Mouse (Mus musculus) embryonic facial prominence, embryonic 10.5 days (tissue): Measurements from ENCODE around the gene Ypel5. TPM values are rescaled to one million over a fixed set of nuclear protein-coding genes. Genes with fewer than 3 reads are reported as not detected.

Experiments used
- DNase-seq: peaks from one replicate; pipeline ENCODE4 v3.0.0-alpha.2; 2017; ENCODE audit warnings: low spot score
- H3K27ac ChIP-seq: fragments of 300-500 bp; sonication (generic); replicated peaks from 2 replicates; pipeline ENCODE4 v1.5.1; 2016; ENCODE audit warnings: mild to moderate bottlenecking
- H3K27me3 ChIP-seq: fragments of 300-500 bp; sonication (generic); replicated peaks from 2 replicates; pipeline ENCODE4 v1.6.1; 2016; ENCODE audit warnings: low read depth, mild to moderate bottlenecking; ENCODE audit not compliant: poor library complexity, severe bottlenecking
- H3K36me3 ChIP-seq: fragments of 300-500 bp; sonication (generic); replicated peaks from 2 replicates; pipeline ENCODE4 v1.6.1; 2016; ENCODE audit warnings: mild to moderate bottlenecking, moderate library complexity
- H3K4me1 ChIP-seq: fragments of 300-500 bp; sonication (generic); 2 replicates; pipeline ENCODE4 v1.6.1; 2016
- H3K4me3 ChIP-seq: fragments of 300-500 bp; sonication (generic); 2 replicates; pipeline ENCODE4 v1.5.1; 2016; ENCODE audit warnings: mild to moderate bottlenecking, moderate library complexity
- H3K9me3 ChIP-seq: fragments of 300-500 bp; sonication (generic); 2 replicates; pipeline ENCODE4 v1.6.1; 2016; ENCODE audit warnings: mild to moderate bottlenecking
- WGBS: fragments of 180-500 bp; shearing (Covaris S2); methylation state at CpG from one replicate; pipeline ENCODE4 v1.1.7; 2016; 5-methylcytosine and 5-hydroxymethylcytosine counted together
- polyA plus RNA-seq: library from polyadenylated mRNA; unstranded; fragments of >200 nt; fragmentation: Nextera tagmentation; extraction: Ambion mirVana; gene quantifications from 2 replicates; pipeline ENCODE4 v1.2.1, GENCODE M21; 2016

Gene Ypel5
- 25.2 and 28.0 TPM in 2 replicates for polyA plus RNA-seq

- no peaks in the 10 kb centered on the region for H3K9me3 ChIP-seq
- WGBS = under 1% methylated on average over 93 of the region's 93 CpGs
- no peaks in the 10 kb centered on the region for H3K27me3 ChIP-seq
- H3K36me3 ChIP-seq = no peaks in the 10 kb centered on the region
- peak within 1 kb of the TSS; percentile 94 for H3K27ac ChIP-seq
- peak; percentile 99 for DNase-seq
- peaks cover 5% of the 10 kb centered on the region; the same call in 1 of the 2 replicates for H3K4me1 ChIP-seq
- H3K4me3 ChIP-seq = peak within 1 kb of the TSS; percentile 88
Observed at GRCm38 (mm10) chr17:72836158-72837115, at the start of gene Ypel5. Gene Ypel5 (plus strand): TSS chr17:72836453.

DNA sequence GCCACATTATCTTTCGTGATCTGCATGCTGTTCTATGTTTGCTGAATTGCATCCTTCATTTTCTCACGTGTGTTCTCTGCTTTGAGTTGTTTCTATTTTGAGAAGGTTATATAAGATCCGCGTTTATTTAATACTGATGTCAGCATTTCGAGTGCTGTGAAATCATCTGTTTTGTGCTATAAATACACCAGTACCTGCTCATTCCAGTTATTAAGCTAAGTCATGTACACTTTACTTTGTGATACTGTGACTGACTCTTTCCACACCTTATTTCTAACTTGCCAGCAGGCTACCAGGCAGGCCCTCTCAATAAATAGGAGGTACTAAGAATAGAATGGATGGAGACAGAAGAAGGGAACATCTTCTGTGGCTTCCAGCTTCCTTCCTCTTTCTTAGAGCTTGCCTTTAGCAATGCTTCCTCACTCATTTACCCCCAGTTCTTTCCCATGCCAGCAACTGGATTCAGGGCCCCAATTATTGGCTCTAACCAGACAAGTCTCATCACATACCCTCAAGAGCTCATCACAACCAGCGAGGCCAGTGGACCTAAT is 48.3 kb upstream of the Ypel5 start:
- Histone ChIP-seq H3K36me3 (no peaks in the 10 kb centered on the region), H3K27ac (no peak overlapping the region), H3K9me3 (no peaks in the 10 kb centered on the region), H3K4me1 (peaks cover 4% of the 10 kb centered on the region; the same call in 1 of the 2 replicates), H3K4me3 (no peak overlapping the region), H3K27me3 (no peaks in the 10 kb centered on the region)
- no peak for DNase-seq
- 82% methylated on average over 6 of the region's 6 CpGs for WGBS

- H3K27me3 ChIP-seq = no peaks in the 10 kb centered on the region
- no peak overlapping the region for H3K27ac ChIP-seq
- WGBS = 82% methylated on average over 4 of the region's 4 CpGs
- no peaks in the 10 kb centered on the region for H3K36me3 ChIP-seq
- no peaks in the 10 kb centered on the region for H3K4me1 ChIP-seq
- DNase-seq = no peak
- H3K4me3 ChIP-seq = no peak overlapping the region
- no peaks in the 10 kb centered on the region for H3K9me3 ChIP-seq
Observed at GRCm38 (mm10) chr17:72793278-72793677, 43.0 kb upstream of the Ypel5 start.

GRCm38 (mm10) chr17:72794660-72795059 is 41.6 kb upstream of the Ypel5 start:
- no peak overlapping the region for H3K27ac ChIP-seq
- no peak for DNase-seq
- no peaks in the 10 kb centered on the region for H3K27me3 ChIP-seq
- H3K4me1 ChIP-seq = no peaks in the 10 kb centered on the region
- WGBS = 71% methylated on average over 6 of the region's 6 CpGs
- H3K36me3 ChIP-seq = no peaks in the 10 kb centered on the region
- H3K4me3 ChIP-seq = no peak overlapping the region
- no peaks in the 10 kb centered on the region for H3K9me3 ChIP-seq

- no peak for DNase-seq
- H3K4me1 ChIP-seq = no peaks in the 10 kb centered on the region
- 83% methylated on average over 9 of the region's 9 CpGs for WGBS
- no peaks in the 10 kb centered on the region for H3K36me3 ChIP-seq
- H3K9me3 ChIP-seq = no peaks in the 10 kb centered on the region
- H3K4me3 ChIP-seq = no peak overlapping the region
- no peak overlapping the region for H3K27ac ChIP-seq
- H3K27me3 ChIP-seq = no peaks in the 10 kb centered on the region
Observed at GRCm38 (mm10) chr17:72795392-72796047, 40.7 kb upstream of the Ypel5 start.

GRCm38 (mm10) chr17:72796506-72796905 is 39.7 kb upstream of the Ypel5 start:
- Histone ChIP-seq H3K9me3 (no peaks in the 10 kb centered on the region), H3K27me3 (no peaks in the 10 kb centered on the region), H3K27ac (no peak overlapping the region), H3K4me1 (no peaks in the 10 kb centered on the region), H3K4me3 (no peak overlapping the region), H3K36me3 (no peaks in the 10 kb centered on the region)
- WGBS = 82% methylated on average over 3 of the region's 3 CpGs
- no peak for DNase-seq

GRCm38 (mm10) chr17:72797867-72798266 is 38.4 kb upstream of the Ypel5 start:
- Histone ChIP-seq H3K27ac (no peak overlapping the region), H3K9me3 (no peaks in the 10 kb centered on the region), H3K4me1 (no peaks in the 10 kb centered on the region), H3K36me3 (no peaks in the 10 kb centered on the region), H3K4me3 (no peak overlapping the region), H3K27me3 (no peaks in the 10 kb centered on the region)
- peak; percentile 25 for DNase-seq
- 21% methylated on average over 2 of the region's 2 CpGs for WGBS

GRCm38 (mm10) chr17:72809942-72810654 is 26.2 kb upstream of the Ypel5 start:
- H3K9me3 ChIP-seq = no peaks in the 10 kb centered on the region
- 47% methylated on average over 7 of the region's 7 CpGs for WGBS
- 0 out of 2 replicates have a peak, but pooled peaks cover 6% of the 10 kb centered on the region for H3K4me1 ChIP-seq
- H3K27me3 ChIP-seq = peaks cover 7% of the 10 kb centered on the region; the same call in 1 of the 2 replicates
- no peak overlapping the region for H3K27ac ChIP-seq
- H3K4me3 ChIP-seq = no peak overlapping the region
- no peaks in the 10 kb centered on the region for H3K36me3 ChIP-seq
- DNase-seq = peak; percentile 24

GRCm38 (mm10) chr17:72813419-72814315 is 22.6 kb upstream of the Ypel5 start:
- H3K4me3 ChIP-seq = no peak overlapping the region
- peak; percentile 67 for DNase-seq
- WGBS = 16% methylated on average over 12 of the region's 12 CpGs
- H3K36me3 ChIP-seq = no peaks in the 10 kb centered on the region
- peaks cover 7% of the 10 kb centered on the region; the same call in 1 of the 2 replicates for H3K27me3 ChIP-seq
- no peak overlapping the region for H3K27ac ChIP-seq
- no peaks in the 10 kb centered on the region for H3K9me3 ChIP-seq
- 0 out of 2 replicates have a peak, but pooled peaks cover 6% of the 10 kb centered on the region for H3K4me1 ChIP-seq

GRCm38 (mm10) chr17:72817574-72817973 is 18.7 kb upstream of the Ypel5 start:
- Histone ChIP-seq H3K36me3 (no peaks in the 10 kb centered on the region), H3K4me1 (peaks cover 12% of the 10 kb centered on the region; the same call in 1 of the 2 replicates), H3K27ac (no peak overlapping the region), H3K9me3 (no peaks in the 10 kb centered on the region), H3K27me3 (0 out of 2 replicates have a peak, but pooled peaks cover 2% of the 10 kb centered on the region), H3K4me3 (no peak overlapping the region)
- WGBS = 87% methylated on average over 5 of the region's 5 CpGs
- no peak for DNase-seq

DNA sequence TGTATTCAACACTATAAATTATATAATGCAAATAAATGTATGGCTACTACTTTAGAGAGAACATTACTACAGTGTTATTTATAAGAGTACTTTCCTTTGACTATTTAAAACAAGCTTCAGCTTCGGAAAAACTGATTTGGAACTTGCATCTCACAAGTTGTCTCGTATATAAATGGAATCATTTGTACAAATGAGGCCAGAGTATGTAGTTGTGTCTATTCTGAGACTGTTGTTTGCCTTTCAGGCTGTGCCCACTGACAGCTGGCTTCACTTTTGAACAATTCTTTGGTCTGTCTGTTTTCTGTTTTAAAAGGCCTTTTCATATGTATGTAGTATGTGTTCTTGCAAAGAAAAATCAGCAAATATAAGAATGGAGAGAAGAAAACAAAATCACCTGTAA is 16.5 kb upstream of the Ypel5 start:
- H3K27me3 ChIP-seq = no peaks in the 10 kb centered on the region
- no peak overlapping the region for H3K27ac ChIP-seq
- DNase-seq = no peak
- H3K4me1 ChIP-seq = peaks cover 6% of the 10 kb centered on the region; the same call in 1 of the 2 replicates
- 74% methylated on average over 2 of the region's 2 CpGs for WGBS
- H3K9me3 ChIP-seq = no peaks in the 10 kb centered on the region
- no peaks in the 10 kb centered on the region for H3K36me3 ChIP-seq
- no peak overlapping the region for H3K4me3 ChIP-seq
